Mouse (Mus musculus) erythroblast, embryonic 14.5 days (primary cell): ENCODE data around the gene Calr4.

ENCODE experiments used
- GATA1 ChIP-seq: IDR thresholded peaks from 2 replicates; pipeline ENCODE4 v1.6.1; 2012; ENCODE audit warnings: low read length, inconsistent platforms, mixed read lengths
- TAL1 ChIP-seq: IDR thresholded peaks from 3 replicates; pipeline ENCODE4 v1.6.1; 2012; ENCODE audit warnings: low read length, inconsistent platforms, mixed read lengths

DNA sequence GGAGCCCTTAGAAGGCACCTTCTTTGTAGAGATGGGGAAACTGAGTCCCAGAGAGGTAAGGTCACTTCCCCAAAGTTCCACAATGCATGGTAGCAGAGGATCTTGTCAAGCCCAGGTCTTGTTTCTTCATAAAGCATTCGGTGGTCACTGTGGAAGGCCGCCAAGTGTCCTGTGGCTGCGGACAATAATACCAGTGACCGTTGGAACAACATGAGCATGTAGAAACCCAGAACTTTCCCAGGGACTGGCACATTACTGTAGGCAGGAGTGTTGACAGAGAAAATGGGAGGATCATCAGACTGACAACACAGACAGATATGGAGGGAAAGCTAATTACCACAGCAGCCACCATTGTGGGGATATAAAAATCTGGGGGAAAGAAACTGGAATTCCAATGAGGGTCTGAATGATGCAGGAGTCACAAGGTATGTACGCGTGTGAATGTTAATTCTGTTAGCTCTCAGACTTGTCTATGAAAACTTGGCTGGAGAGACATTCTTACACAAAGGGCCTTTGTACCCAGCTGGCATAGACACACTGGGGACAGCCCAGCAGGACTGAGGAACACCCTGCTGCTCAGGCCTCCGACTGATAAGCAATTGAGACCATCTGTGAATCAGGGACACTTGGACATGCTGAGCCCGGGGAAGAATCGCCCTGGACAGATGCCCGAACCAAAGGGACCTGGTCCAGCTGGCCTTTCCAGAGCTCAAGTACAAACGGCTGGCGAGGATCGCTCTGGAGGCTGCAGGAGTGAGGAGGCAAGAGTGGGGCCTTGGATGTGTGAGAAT is 9.3 kb upstream of the Calr4 start:
- no peak for TF ChIP-seq TAL1
- TF ChIP-seq GATA1, result no peak
